In the genomic region with DNA sequence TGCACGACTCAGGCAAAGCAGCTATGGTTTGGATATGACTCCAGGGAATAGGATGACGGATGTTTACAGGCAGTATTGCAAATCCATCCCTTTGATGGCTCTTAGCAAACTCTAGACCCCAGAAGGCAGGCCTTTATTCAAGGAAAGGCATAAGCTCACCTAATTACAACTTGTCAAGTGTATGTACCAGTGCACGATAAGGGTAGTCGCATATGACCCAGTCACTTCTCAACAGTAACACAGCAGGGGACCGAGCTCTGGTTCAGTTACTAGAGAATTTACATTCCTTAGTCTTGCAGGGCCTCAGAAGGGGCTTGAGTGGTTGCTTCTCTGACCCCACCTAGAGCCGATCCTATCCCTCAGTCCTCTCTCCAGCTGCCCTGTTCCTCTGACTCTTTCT, we compare ENCODE assay signal across 15 mouse cellular contexts.
DNase-seq lines count a peak whose midpoint lies in the region; ATAC-seq lines count a peak whose summit lies in the region.
"Had no signal": no experiment of that assay in that cellular context is flagged by ENCODE, and none has a peak within 500 bp of the region (broad histone marks: within the 10 kb centered on the region; RNA-seq: fewer than 3 reads in every experiment).

No protein-coding gene starts in this region.

- no peak overlapping the region for H3K9ac ChIP-seq in hindbrain, embryonic 16.5 days (ENCODE audit: low read depth, low read length)
- no peak overlapping the region for H3K9ac ChIP-seq in neural tube, embryonic 15.5 days (replicated peaks)
- H3K9ac ChIP-seq: hindbrain, embryonic 15.5 days had no signal

- peaks cover 24% of the 10 kb centered on the region for H3K4me1 ChIP-seq in hindbrain, embryonic 10.5 days (replicated peaks)
- H3K4me1 ChIP-seq in hindbrain, embryonic 16.5 days (ENCODE audit: control insufficient read depth, insufficient read depth, low read depth, low read length): peaks cover 5% of the 10 kb centered on the region; the same call in 1 of the 2 replicates
- peaks cover 21% of the 10 kb centered on the region for H3K4me1 ChIP-seq in neural tube, embryonic 15.5 days
- peaks cover 22% of the 10 kb centered on the region for H3K4me1 ChIP-seq in limb, embryonic 10.5 days

- H3K36me3 ChIP-seq in hindbrain, embryonic 10.5 days: no peaks in the 10 kb centered on the region
- H3K36me3 ChIP-seq in hindbrain, embryonic 16.5 days (ENCODE audit: control insufficient read depth, insufficient read depth, low read length): no peaks in the 10 kb centered on the region
- no peaks in the 10 kb centered on the region for H3K36me3 ChIP-seq in neural tube, embryonic 15.5 days
- no peaks in the 10 kb centered on the region for H3K36me3 ChIP-seq in limb, embryonic 10.5 days
- H3K36me3 ChIP-seq: hindbrain, embryonic 15.5 days had no signal

- no peak overlapping the region for H3K4me3 ChIP-seq in hindbrain, embryonic 10.5 days
- no peak overlapping the region for H3K4me3 ChIP-seq in hindbrain, embryonic 16.5 days (ENCODE audit: low read length)
- no peak overlapping the region for H3K4me3 ChIP-seq in neural tube, embryonic 15.5 days (replicated peaks)
- no peak overlapping the region for H3K4me3 ChIP-seq in limb, embryonic 10.5 days
- H3K4me3 ChIP-seq: hindbrain, embryonic 15.5 days; myocyte had no signal

- DNase-seq in hindbrain, embryonic 10.5 days (ENCODE audit: low spot score): peak; percentile 15
- peak; percentile 23 for DNase-seq in neural tube, embryonic 10.5 days (ENCODE audit: extremely low spot score, low spot score)
- peak; percentile 37 for DNase-seq in limb, embryonic 10.5 days (ENCODE audit: low spot score)
- DNase-seq in spleen, adult 18-20 months: no peak
- no peak for DNase-seq in frontal cortex, adult 2 months (ENCODE audit: extremely low spot score in 1 of 2, low spot score in 1 of 2)
- DNase-seq in natural killer cell, adult 2 months (ENCODE audit: low spot score in 2 of 2): no peak
- DNase-seq: adrenal gland, postnatal 36 days; gastrocnemius, postnatal 25 days had no signal

- no peaks in the 10 kb centered on the region for H3K27me3 ChIP-seq in hindbrain, embryonic 10.5 days (ENCODE audit: insufficient read depth, poor library complexity, severe bottlenecking)
- H3K27me3 ChIP-seq in hindbrain, embryonic 16.5 days (replicated peaks; ENCODE audit: control insufficient read depth, insufficient read depth, low read length): no peaks in the 10 kb centered on the region
- no peaks in the 10 kb centered on the region for H3K27me3 ChIP-seq in neural tube, embryonic 15.5 days (replicated peaks)
- no peaks in the 10 kb centered on the region for H3K27me3 ChIP-seq in limb, embryonic 10.5 days (ENCODE audit: low read depth, poor library complexity, severe bottlenecking)
- H3K27me3 ChIP-seq: hindbrain, embryonic 15.5 days had no signal

- peak overlapping the region; percentile 36; the same call in 1 of the 2 replicates for H3K27ac ChIP-seq in hindbrain, embryonic 10.5 days
- H3K27ac ChIP-seq in hindbrain, embryonic 16.5 days (ENCODE audit: low read depth, low read length): no peak overlapping the region
- no peak overlapping the region for H3K27ac ChIP-seq in neural tube, embryonic 15.5 days (replicated peaks)
- H3K27ac ChIP-seq in limb, embryonic 10.5 days: peak overlapping the region; percentile 56; the same call in 1 of the 2 replicates
- H3K27ac ChIP-seq: hindbrain, embryonic 15.5 days; macrophage had no signal

- H3K9me3 ChIP-seq in hindbrain, embryonic 10.5 days: no peaks in the 10 kb centered on the region
- no peaks in the 10 kb centered on the region for H3K9me3 ChIP-seq in hindbrain, embryonic 16.5 days (ENCODE audit: control insufficient read depth, low read length)
- no peaks in the 10 kb centered on the region for H3K9me3 ChIP-seq in neural tube, embryonic 15.5 days (replicated peaks)
- no peaks in the 10 kb centered on the region for H3K9me3 ChIP-seq in limb, embryonic 10.5 days (replicated peaks)
- H3K9me3 ChIP-seq: hindbrain, embryonic 15.5 days had no signal

- H3K4me2 ChIP-seq in hindbrain, embryonic 16.5 days (ENCODE audit: low read length): no peak overlapping the region
- H3K4me2 ChIP-seq in neural tube, embryonic 15.5 days: no peak overlapping the region
- H3K4me2 ChIP-seq: hindbrain, embryonic 15.5 days; liver, embryonic 11.5 days had no signal

- ATAC-seq in hindbrain, embryonic 16.5 days: no peak
- no peak for ATAC-seq in neural tube, embryonic 15.5 days (ENCODE audit: low FRiP score)
- ATAC-seq: forebrain, embryonic 14.5 days had no signal

- 57% methylated on average over 6 of the region's 6 CpGs for WGBS in hindbrain, embryonic 10.5 days
- WGBS in hindbrain, embryonic 16.5 days: 47% methylated on average over 6 of the region's 6 CpGs
- 38% methylated on average over 6 of the region's 6 CpGs for WGBS in neural tube, embryonic 15.5 days
- WGBS in limb, embryonic 10.5 days: 49% methylated on average over 6 of the region's 6 CpGs

Comparison
In these comparisons a context has a peak if more than half of its experiments do, and no peak if none do; other contexts are left out.
1. H3K27ac ChIP-seq: peak in hindbrain, embryonic 10.5 days (single experiment) and limb, embryonic 10.5 days (single experiment); none in hindbrain, embryonic 16.5 days (single experiment) and neural tube, embryonic 15.5 days (single experiment).
2. DNase-seq: peak in hindbrain, embryonic 10.5 days (single experiment), neural tube, embryonic 10.5 days (single experiment) and limb, embryonic 10.5 days (single experiment); none in spleen, adult 18-20 months (0 of 2), frontal cortex, adult 2 months (0 of 2) and natural killer cell, adult 2 months (0 of 2).